Mouse (Mus musculus): ENCODE measurements around the gene Hsf5. TPM values are rescaled to one million over a fixed set of nuclear protein-coding genes. Genes with fewer than 3 reads are reported as not detected.

Hsf5 gene
- polyA plus RNA-seq (2014; fragmentation: Nextera tagmentation; extraction: Ambion mirVana) = 0.11 and 0.18 TPM in 2 replicates

- Histone ChIP-seq H3K4me3 (ENCODE audit: low read depth, low read length) (no peak within 1 kb of the TSS), H3K9ac (ENCODE audit: low read depth, low read length) (no peak within 1 kb of the TSS), H3K27me3 (ENCODE audit: control insufficient read depth, insufficient read depth, low read length) (no peaks in the 10 kb centered on the region), H3K27ac (ENCODE audit: low read depth, low read length) (no peak within 1 kb of the TSS), H3K4me2 (no peak within 1 kb of the TSS), H3K4me1 (ENCODE audit: control insufficient read depth, insufficient read depth, low read length) (no peaks in the 10 kb centered on the region), H3K36me3 (ENCODE audit: control insufficient read depth, insufficient read depth, low read length) (peaks cover 47% of the 10 kb centered on the region), H3K9me3 (replicated peaks; ENCODE audit: control insufficient read depth, low read length) (no peaks in the 10 kb centered on the region)
- 79% methylated on average over 48 of the region's 69 CpGs for WGBS (ENCODE audit: insufficient replicate concordance)
- ATAC-seq (replicated peaks; ENCODE audit: insufficient number of reproducible peaks, low FRiP score, low TSS enrichment) = no peak
Measured at GRCm38 (mm10) chr11:87616790-87617474, at the start of gene Hsf5. TSS of gene Hsf5 (plus strand) at chr11:87617164.

GRCm38 (mm10) chr11:87568255-87568953, 48.6 kb upstream of the Hsf5 start, which contains the start of gene Sept4:
TSS of gene Sept4 (plus strand) at chr11:87568903.
- Histone ChIP-seq H3K4me1 (ENCODE audit: control insufficient read depth, insufficient read depth, low read length) (peaks cover 16% of the 10 kb centered on the region), H3K27ac (ENCODE audit: low read depth, low read length) (no peak within 1 kb of the TSS), H3K4me2 (no peak within 1 kb of the TSS)

GRCm38 (mm10) chr11:87570743-87571142, 46.2 kb upstream of the Hsf5 start:
- Histone ChIP-seq H3K9me3 (replicated peaks; ENCODE audit: control insufficient read depth, low read length) (no peaks in the 10 kb centered on the region), H3K9ac (ENCODE audit: low read depth, low read length) (no peak overlapping the region), H3K4me1 (ENCODE audit: control insufficient read depth, insufficient read depth, low read length) (peaks cover 24% of the 10 kb centered on the region), H3K27ac (ENCODE audit: low read depth, low read length) (no peak overlapping the region), H3K4me2 (peak overlapping the region; percentile 37), H3K36me3 (ENCODE audit: control insufficient read depth, insufficient read depth, low read length) (no peaks in the 10 kb centered on the region), H3K27me3 (ENCODE audit: control insufficient read depth, insufficient read depth, low read length) (no peaks in the 10 kb centered on the region), H3K4me3 (ENCODE audit: low read depth, low read length) (no peak overlapping the region)
- no peak for ATAC-seq (replicated peaks; ENCODE audit: insufficient number of reproducible peaks, low FRiP score, low TSS enrichment)
- 17% methylated on average over 5 of the region's 5 CpGs for WGBS (ENCODE audit: insufficient replicate concordance)

More at GRCm38 (mm10) chr11:87568255-87568953, 48.6 kb upstream of the Hsf5 start, which contains the start of gene Sept4:
- no peaks in the 10 kb centered on the region for H3K27me3 ChIP-seq (ENCODE audit: control insufficient read depth, insufficient read depth, low read length)
- H3K4me3 ChIP-seq (ENCODE audit: low read depth, low read length) = no peak within 1 kb of the TSS
- ATAC-seq (replicated peaks; ENCODE audit: insufficient number of reproducible peaks, low FRiP score, low TSS enrichment) = no peak
- no peaks in the 10 kb centered on the region for H3K36me3 ChIP-seq (ENCODE audit: control insufficient read depth, insufficient read depth, low read length)
- no peaks in the 10 kb centered on the region for H3K9me3 ChIP-seq (replicated peaks; ENCODE audit: control insufficient read depth, low read length)
- H3K9ac ChIP-seq (ENCODE audit: low read depth, low read length) = no peak within 1 kb of the TSS
- WGBS (ENCODE audit: insufficient replicate concordance) = 74% methylated on average over 7 of the region's 7 CpGs

GRCm38 (mm10) chr11:87571361-87571950, 45.5 kb upstream of the Hsf5 start:
- WGBS (ENCODE audit: insufficient replicate concordance) = 80% methylated on average over 1 of the region's 1 CpGs

GRCm38 (mm10) chr11:87573751-87574150, 43.2 kb upstream of the Hsf5 start:
- H3K4me3 ChIP-seq (ENCODE audit: low read depth, low read length) = no peak overlapping the region
- no peak for ATAC-seq (replicated peaks; ENCODE audit: insufficient number of reproducible peaks, low FRiP score, low TSS enrichment)
- WGBS (ENCODE audit: insufficient replicate concordance) = 62% methylated on average over 7 of the region's 7 CpGs
- no peaks in the 10 kb centered on the region for H3K9me3 ChIP-seq (replicated peaks; ENCODE audit: control insufficient read depth, low read length)
- H3K36me3 ChIP-seq (ENCODE audit: control insufficient read depth, insufficient read depth, low read length) = no peaks in the 10 kb centered on the region
- peaks cover 36% of the 10 kb centered on the region for H3K4me1 ChIP-seq (ENCODE audit: control insufficient read depth, insufficient read depth, low read length)
- no peak overlapping the region for H3K4me2 ChIP-seq
- no peaks in the 10 kb centered on the region for H3K27me3 ChIP-seq (ENCODE audit: control insufficient read depth, insufficient read depth, low read length)
- no peak overlapping the region for H3K27ac ChIP-seq (ENCODE audit: low read depth, low read length)
- H3K9ac ChIP-seq (ENCODE audit: low read depth, low read length) = no peak overlapping the region

More at GRCm38 (mm10) chr11:87571361-87571950, 45.5 kb upstream of the Hsf5 start:
- Histone ChIP-seq H3K4me3 (ENCODE audit: low read depth, low read length) (no peak overlapping the region), H3K9me3 (replicated peaks; ENCODE audit: control insufficient read depth, low read length) (no peaks in the 10 kb centered on the region), H3K4me2 (no peak overlapping the region; the same call in 1 of the 2 replicates), H3K27me3 (ENCODE audit: control insufficient read depth, insufficient read depth, low read length) (no peaks in the 10 kb centered on the region), H3K36me3 (ENCODE audit: control insufficient read depth, insufficient read depth, low read length) (no peaks in the 10 kb centered on the region), H3K9ac (ENCODE audit: low read depth, low read length) (no peak overlapping the region), H3K4me1 (ENCODE audit: control insufficient read depth, insufficient read depth, low read length) (peaks cover 24% of the 10 kb centered on the region), H3K27ac (ENCODE audit: low read depth, low read length) (no peak overlapping the region)
- no peak for ATAC-seq (replicated peaks; ENCODE audit: insufficient number of reproducible peaks, low FRiP score, low TSS enrichment)

GRCm38 (mm10) chr11:87574520-87575180, 42.3 kb upstream of the Hsf5 start:
- H3K4me3 ChIP-seq (ENCODE audit: low read depth, low read length) = no peak overlapping the region
- no peak for ATAC-seq (replicated peaks; ENCODE audit: insufficient number of reproducible peaks, low FRiP score, low TSS enrichment)
- H3K27ac ChIP-seq (ENCODE audit: low read depth, low read length) = no peak overlapping the region
- H3K9ac ChIP-seq (ENCODE audit: low read depth, low read length) = no peak overlapping the region
- no peak overlapping the region for H3K4me2 ChIP-seq
- no peaks in the 10 kb centered on the region for H3K36me3 ChIP-seq (ENCODE audit: control insufficient read depth, insufficient read depth, low read length)
- no peaks in the 10 kb centered on the region for H3K27me3 ChIP-seq (ENCODE audit: control insufficient read depth, insufficient read depth, low read length)
- 55% methylated on average over 21 of the region's 21 CpGs for WGBS (ENCODE audit: insufficient replicate concordance)
- no peaks in the 10 kb centered on the region for H3K9me3 ChIP-seq (replicated peaks; ENCODE audit: control insufficient read depth, low read length)
- H3K4me1 ChIP-seq (ENCODE audit: control insufficient read depth, insufficient read depth, low read length) = peaks cover 38% of the 10 kb centered on the region

- Histone ChIP-seq H3K27ac (ENCODE audit: low read depth, low read length) (no peak overlapping the region), H3K9ac (ENCODE audit: low read depth, low read length) (peak overlapping the region; percentile 70; the same call in 1 of the 2 replicates), H3K4me2 (peak overlapping the region; percentile 76), H3K27me3 (ENCODE audit: control insufficient read depth, insufficient read depth, low read length) (0 out of 2 replicates have a peak, but pooled peaks cover 2% of the 10 kb centered on the region), H3K9me3 (replicated peaks; ENCODE audit: control insufficient read depth, low read length) (no peaks in the 10 kb centered on the region), H3K4me1 (ENCODE audit: control insufficient read depth, insufficient read depth, low read length) (peaks cover 31% of the 10 kb centered on the region), H3K36me3 (ENCODE audit: control insufficient read depth, insufficient read depth, low read length) (no peaks in the 10 kb centered on the region), H3K4me3 (ENCODE audit: low read depth, low read length) (peak overlapping the region; percentile 49)
- no peak for ATAC-seq (replicated peaks; ENCODE audit: insufficient number of reproducible peaks, low FRiP score, low TSS enrichment)
- 28% methylated on average over 6 of the region's 6 CpGs for WGBS (ENCODE audit: insufficient replicate concordance)
Measured at GRCm38 (mm10) chr11:87577601-87578248, 39.2 kb upstream of the Hsf5 start.
